Mouse (Mus musculus) stomach, embryonic 15.5 days (tissue): ENCODE measurements around the gene Cdc14b. TPM values are rescaled to one million over a fixed set of nuclear protein-coding genes. Genes with fewer than 3 reads are reported as not detected.

Source experiments
- ATAC-seq: fragments of 200-750 bp; cut with Nextera tagmentation; 2 replicates; pipeline ENCODE4 v1.8.0; 2017; ENCODE audit warnings: low read depth, moderate number of reproducible peaks, moderate TSS enrichment; ENCODE audit not compliant: insufficient read depth, low FRiP score
- H3K27ac ChIP-seq: fragments of 300-500 bp; sonication (generic); 2 replicates; pipeline ENCODE4 v1.5.1; 2015; ENCODE audit warnings: mild to moderate bottlenecking, inconsistent platforms
- H3K27me3 ChIP-seq: fragments of 300-500 bp; sonication (generic); replicated peaks from 2 replicates; pipeline ENCODE4 v1.6.1; 2015; ENCODE audit warnings: inconsistent platforms
- H3K36me3 ChIP-seq: fragments of 300-500 bp; sonication (generic); 2 replicates; pipeline ENCODE4 v1.6.1; 2015; ENCODE audit warnings: inconsistent platforms
- H3K4me1 ChIP-seq: fragments of 300-500 bp; sonication (generic); 2 replicates; pipeline ENCODE4 v1.6.1; 2015; ENCODE audit warnings: inconsistent platforms
- H3K4me2 ChIP-seq: fragments of 300-500 bp; sonication (generic); 2 replicates; pipeline ENCODE4 v1.6.1; 2015; ENCODE audit warnings: mild to moderate bottlenecking, inconsistent platforms
- H3K4me3 ChIP-seq: fragments of 300-500 bp; sonication (generic); replicated peaks from 2 replicates; pipeline ENCODE4 v1.5.1; 2015; ENCODE audit warnings: inconsistent platforms
- H3K9ac ChIP-seq: fragments of 300-500 bp; sonication (generic); 2 replicates; pipeline ENCODE4 v1.6.1; 2015; ENCODE audit warnings: inconsistent platforms
- H3K9me3 ChIP-seq: fragments of 300-500 bp; sonication (generic); 2 replicates; pipeline ENCODE4 v1.6.1; 2016; ENCODE audit warnings: inconsistent platforms
- WGBS: fragments of 180-500 bp; shearing (Covaris S2); methylation state at CpG from one replicate; pipeline ENCODE4 v1.1.7; 2015; 5-methylcytosine and 5-hydroxymethylcytosine counted together
- polyA plus RNA-seq: library from polyadenylated mRNA; unstranded; fragments of >200 nt; fragmentation: Nextera tagmentation; extraction: Ambion mirVana; gene quantifications from 2 replicates; pipeline ENCODE4 v1.2.1, GENCODE M21; 2015

Gene Cdc14b
- polyA plus RNA-seq, 1 experiment from 2014 or later = 24.5 TPM

DNA sequence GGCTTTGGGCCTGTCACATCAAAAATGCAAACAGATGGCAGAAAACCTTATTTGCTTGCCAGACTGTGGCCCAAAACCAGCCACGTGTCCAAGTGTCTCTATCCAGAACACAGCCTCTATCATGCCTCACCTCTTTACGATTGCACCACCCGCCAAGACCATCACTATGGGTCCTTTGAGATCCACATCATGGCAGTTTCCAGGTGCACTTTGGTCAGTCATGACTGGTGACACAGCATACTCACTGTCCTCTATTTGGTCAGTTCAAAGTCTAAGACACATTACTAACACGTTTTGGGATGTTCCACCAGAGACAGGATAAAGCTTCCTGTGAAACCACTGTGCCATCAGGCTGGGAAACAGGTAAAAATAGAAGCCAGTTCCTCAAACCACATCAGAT lies 91.5 kb downstream of the Cdc14b start:
- Histone ChIP-seq H3K9me3 (no peaks in the 10 kb centered on the region), H3K4me3 (no peak overlapping the region), H3K27me3 (no peaks in the 10 kb centered on the region), H3K36me3 (0 out of 2 replicates have a peak, but pooled peaks cover 5% of the 10 kb centered on the region), H3K4me1 (no peaks in the 10 kb centered on the region), H3K4me2 (no peak overlapping the region), H3K27ac (no peak overlapping the region), H3K9ac (no peak overlapping the region)
- no peak for ATAC-seq
- 85% methylated on average over 4 of the region's 4 CpGs for WGBS

DNA sequence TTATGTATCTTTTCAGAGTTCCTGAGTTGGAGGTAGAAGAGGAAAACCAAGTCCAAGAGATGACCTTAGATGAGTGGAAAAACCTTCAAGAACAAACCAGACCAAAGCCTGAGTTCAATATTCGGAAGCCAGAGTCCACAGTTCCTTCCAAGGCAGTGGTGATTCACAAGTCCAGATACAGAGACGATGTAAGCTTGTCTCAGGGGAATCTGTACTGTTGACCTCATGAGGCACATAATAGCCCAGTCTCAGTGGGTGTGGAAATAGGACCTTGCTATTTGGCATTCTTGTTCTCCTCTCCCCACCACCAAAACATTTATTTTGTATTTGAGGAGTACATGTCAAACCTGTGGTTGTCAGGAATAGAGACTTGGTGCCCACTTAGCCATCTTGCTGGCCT lies 93.0 kb downstream of the Cdc14b start:
- no peaks in the 10 kb centered on the region for H3K4me1 ChIP-seq
- no peak overlapping the region for H3K4me3 ChIP-seq
- H3K36me3 ChIP-seq = peaks cover 11% of the 10 kb centered on the region; the same call in 1 of the 2 replicates
- no peak overlapping the region for H3K4me2 ChIP-seq
- ATAC-seq = no peak
- H3K9me3 ChIP-seq = no peaks in the 10 kb centered on the region
- H3K27me3 ChIP-seq = no peaks in the 10 kb centered on the region
- H3K27ac ChIP-seq = no peak overlapping the region
- H3K9ac ChIP-seq = no peak overlapping the region
- 86% methylated on average over 2 of the region's 2 CpGs for WGBS

DNA sequence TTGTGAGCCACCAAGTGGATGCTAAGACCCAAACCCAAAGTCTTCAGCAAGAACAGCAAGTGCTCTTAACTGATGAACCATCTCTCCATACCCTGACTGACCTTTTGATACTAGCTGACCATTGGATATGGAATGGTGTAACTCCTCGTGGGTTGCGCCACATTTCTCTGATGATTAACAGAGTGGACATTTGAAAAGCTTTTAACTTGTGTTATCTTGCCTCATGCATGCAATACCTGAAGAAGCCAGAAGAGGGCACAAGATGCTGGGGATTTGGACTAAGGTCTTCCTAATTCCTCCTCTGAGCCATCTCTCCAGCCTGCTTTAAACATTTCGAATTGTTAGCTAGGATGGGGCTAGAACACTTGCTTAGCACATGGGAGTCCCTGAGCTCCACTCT lies 94.2 kb downstream of the Cdc14b start:
- no peak overlapping the region for H3K9ac ChIP-seq
- no peaks in the 10 kb centered on the region for H3K9me3 ChIP-seq
- no peak for ATAC-seq
- H3K27me3 ChIP-seq = no peaks in the 10 kb centered on the region
- H3K4me1 ChIP-seq = no peaks in the 10 kb centered on the region
- H3K36me3 ChIP-seq = peaks cover 7% of the 10 kb centered on the region; the same call in 1 of the 2 replicates
- no peak overlapping the region for H3K4me2 ChIP-seq
- WGBS = 77% methylated on average over 3 of the region's 3 CpGs
- H3K27ac ChIP-seq = no peak overlapping the region
- no peak overlapping the region for H3K4me3 ChIP-seq

DNA sequence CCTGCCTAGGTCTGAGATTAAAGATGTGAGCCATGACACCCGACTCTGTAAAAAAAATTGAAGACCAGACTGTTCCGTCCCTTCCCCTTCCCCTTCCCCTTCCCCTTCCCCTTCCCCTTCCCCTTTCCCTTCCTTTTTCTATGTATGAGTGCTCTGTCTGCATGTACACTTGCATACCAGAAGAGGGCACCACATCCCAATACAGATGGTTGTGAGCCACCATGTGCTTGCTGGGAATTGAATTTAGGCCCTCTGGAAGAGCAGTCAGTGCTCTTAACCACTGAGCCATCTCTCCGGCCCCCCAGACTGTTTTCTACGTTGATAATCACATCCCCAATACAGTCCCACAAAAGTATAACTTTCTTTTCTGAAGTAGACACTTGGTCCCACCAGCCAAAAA lies 94.8 kb downstream of the Cdc14b start:
- no peak for ATAC-seq
- Histone ChIP-seq H3K9ac (no peak overlapping the region), H3K4me3 (no peak overlapping the region), H3K4me1 (no peaks in the 10 kb centered on the region), H3K27ac (no peak overlapping the region), H3K9me3 (no peaks in the 10 kb centered on the region), H3K27me3 (no peaks in the 10 kb centered on the region), H3K4me2 (no peak overlapping the region), H3K36me3 (peaks cover 6% of the 10 kb centered on the region; the same call in 1 of the 2 replicates)
- WGBS = 84% methylated on average over 4 of the region's 4 CpGs

DNA sequence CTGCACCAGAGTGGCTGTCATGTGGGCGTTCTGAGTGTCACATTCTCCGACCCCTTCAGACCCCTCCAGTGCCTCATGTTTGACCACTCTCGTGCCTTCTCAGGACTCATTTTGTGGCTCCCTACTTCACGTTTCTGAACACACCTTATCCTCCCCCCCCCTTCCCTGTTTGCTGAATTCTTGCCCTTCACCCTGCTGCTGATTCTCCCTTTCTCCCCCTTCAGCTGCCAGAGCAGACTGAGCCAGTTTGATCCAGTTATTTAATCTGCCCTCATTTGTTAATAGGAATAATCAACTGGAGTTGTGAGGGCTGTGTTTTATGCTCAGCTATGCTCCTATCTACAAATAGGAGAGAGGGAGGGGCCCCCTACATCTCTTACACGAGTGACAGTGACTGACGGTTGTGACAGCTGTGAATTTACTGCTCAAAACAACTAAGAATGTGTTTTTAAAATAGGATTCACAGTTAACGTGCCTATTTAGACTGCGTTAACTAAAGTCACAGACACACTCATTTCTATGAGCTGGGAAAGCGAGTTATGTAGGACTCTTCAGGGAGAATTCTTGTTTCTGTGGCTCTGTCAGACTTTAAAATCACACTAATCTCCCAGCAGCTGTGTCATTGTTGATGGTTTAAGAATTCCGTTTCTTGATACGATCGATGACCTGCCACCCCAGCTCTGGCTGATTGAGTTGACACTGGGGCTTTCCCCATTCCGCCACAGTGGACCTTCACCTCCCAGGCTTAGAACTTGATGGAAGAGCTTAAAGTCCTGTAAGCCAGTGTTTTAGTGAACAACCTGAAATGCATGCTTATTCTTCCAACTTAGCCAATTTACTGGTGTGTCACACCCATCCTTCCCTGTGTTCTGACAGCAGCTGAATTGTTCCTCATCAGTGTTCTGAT lies 96.1 kb downstream of the Cdc14b start:
- Histone ChIP-seq H3K4me1 (no peaks in the 10 kb centered on the region), H3K27me3 (no peaks in the 10 kb centered on the region), H3K4me3 (no peak overlapping the region), H3K36me3 (peaks cover 9% of the 10 kb centered on the region; the same call in 1 of the 2 replicates), H3K27ac (no peak overlapping the region), H3K9me3 (no peaks in the 10 kb centered on the region), H3K4me2 (no peak overlapping the region), H3K9ac (no peak overlapping the region)
- no peak for ATAC-seq
- 75% methylated on average over 13 of the region's 13 CpGs for WGBS

DNA sequence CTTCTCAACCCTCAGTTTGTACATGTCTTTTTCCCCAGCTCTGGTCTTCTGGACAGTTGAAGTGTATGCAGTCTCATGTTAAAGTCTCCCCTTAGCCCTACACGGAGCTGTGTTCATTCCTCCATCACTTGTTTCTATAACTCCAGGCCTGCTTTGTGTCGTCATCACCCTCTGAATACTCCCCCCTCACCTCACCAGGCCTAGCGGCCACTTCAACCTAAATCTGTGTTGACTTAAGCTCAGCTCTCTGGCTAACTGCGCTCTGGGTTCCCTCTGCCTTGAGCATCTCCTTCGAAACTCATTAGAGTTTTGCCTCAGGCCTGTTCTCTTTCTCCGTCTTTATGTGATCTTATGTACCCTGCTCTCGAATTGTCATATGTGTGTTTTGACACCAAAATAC lies 97.1 kb downstream of the Cdc14b start:
- H3K9me3 ChIP-seq = no peaks in the 10 kb centered on the region
- H3K4me3 ChIP-seq = no peak overlapping the region
- H3K27ac ChIP-seq = no peak overlapping the region
- no peak overlapping the region for H3K9ac ChIP-seq
- no peak overlapping the region for H3K4me2 ChIP-seq
- 77% methylated on average over 7 of the region's 7 CpGs for WGBS
- H3K4me1 ChIP-seq = no peaks in the 10 kb centered on the region
- H3K27me3 ChIP-seq = no peaks in the 10 kb centered on the region
- ATAC-seq = no peak
- peaks cover 11% of the 10 kb centered on the region for H3K36me3 ChIP-seq

DNA sequence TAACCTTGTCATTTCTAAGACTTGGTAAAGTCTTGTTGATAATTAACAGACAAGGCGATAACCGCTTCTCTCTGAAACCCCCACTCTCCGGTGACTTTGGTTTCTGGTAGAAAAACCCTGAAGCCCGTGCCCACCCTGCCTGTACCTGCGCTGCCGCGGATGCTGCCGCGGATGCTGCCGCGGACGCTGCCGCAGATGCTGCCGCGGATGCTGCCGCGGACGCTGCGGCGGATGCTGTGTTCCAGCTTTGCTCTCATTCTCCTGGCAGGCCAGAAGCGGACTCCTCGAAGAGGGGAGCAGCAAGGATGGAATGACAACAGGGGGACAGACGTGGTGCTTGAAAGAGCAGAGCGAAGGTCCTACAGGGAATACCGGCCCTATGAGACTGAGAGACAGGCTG lies 105.3 kb downstream of the Cdc14b start:
- H3K9ac ChIP-seq = no peak overlapping the region
- H3K4me1 ChIP-seq = no peaks in the 10 kb centered on the region
- H3K36me3 ChIP-seq = peaks cover 41% of the 10 kb centered on the region
- no peak overlapping the region for H3K4me3 ChIP-seq
- no peak for ATAC-seq
- 98% methylated on average over 25 of the region's 25 CpGs for WGBS
- no peaks in the 10 kb centered on the region for H3K27me3 ChIP-seq
- H3K27ac ChIP-seq = no peak overlapping the region
- H3K4me2 ChIP-seq = no peak overlapping the region
- H3K9me3 ChIP-seq = 0 out of 2 replicates have a peak, but pooled peaks cover 15% of the 10 kb centered on the region

DNA sequence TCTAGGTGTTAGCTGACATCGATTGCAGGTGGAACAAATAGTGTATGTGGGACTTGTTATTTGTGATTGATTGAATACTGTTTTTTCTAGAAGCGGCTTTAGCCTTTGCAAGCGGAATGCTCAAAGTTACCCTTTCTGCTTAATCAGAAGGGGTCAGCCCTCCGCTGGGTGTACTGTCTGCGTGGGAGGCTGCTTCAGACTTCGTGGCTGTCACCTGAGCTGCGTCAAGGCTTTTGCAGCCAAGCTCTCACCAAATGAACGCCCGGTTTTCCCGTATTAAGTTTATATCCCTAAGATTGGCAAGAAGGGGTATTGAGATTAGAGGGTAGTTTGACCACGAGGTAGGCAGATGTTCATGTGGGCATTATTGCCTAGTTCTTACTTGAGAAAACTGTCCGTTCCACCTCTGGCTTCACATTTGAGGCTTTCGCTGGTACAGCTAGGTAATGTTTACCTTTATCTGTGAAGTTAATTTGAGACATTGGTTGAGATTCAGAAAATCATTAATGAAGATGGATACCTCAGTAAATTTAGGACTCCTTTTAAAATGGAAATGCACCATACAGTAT lies 111.9 kb downstream of the Cdc14b start:
- 0 out of 2 replicates have a peak, but pooled peaks cover 3% of the 10 kb centered on the region for H3K36me3 ChIP-seq
- ATAC-seq = no peak
- H3K9me3 ChIP-seq = no peaks in the 10 kb centered on the region
- peak overlapping the region; percentile 64 for H3K4me3 ChIP-seq
- WGBS = 37% methylated on average over 13 of the region's 13 CpGs
- peak overlapping the region; percentile 95 for H3K4me2 ChIP-seq
- H3K27me3 ChIP-seq = no peaks in the 10 kb centered on the region
- H3K9ac ChIP-seq = no peak overlapping the region
- H3K4me1 ChIP-seq = peaks cover 12% of the 10 kb centered on the region
- no peak overlapping the region for H3K27ac ChIP-seq

DNA sequence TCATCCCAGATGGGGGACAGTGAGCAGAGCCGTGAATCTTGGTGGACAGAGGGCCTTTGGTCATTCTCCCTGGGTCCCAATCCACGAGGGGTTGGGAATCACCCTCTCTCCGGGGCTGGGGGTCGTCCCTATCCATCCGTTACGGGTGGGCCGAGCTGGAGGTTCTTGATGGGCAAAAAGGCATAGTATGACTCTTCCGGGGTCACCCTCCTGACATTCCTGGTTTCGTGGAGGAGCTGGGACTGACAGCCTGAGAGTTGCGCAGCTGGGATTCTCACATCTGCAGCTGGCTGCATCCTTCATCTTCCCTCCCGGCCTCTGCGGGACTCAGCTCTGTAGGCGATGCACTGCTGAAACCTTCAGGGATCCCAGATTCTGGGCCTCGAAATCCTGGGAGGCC lies 112.5 kb downstream of the Cdc14b start:
- 0 out of 2 replicates have a peak, but pooled peaks have one; percentile 1 for ATAC-seq
- no peaks in the 10 kb centered on the region for H3K9me3 ChIP-seq
- H3K4me2 ChIP-seq = peak overlapping the region; percentile 95
- peak overlapping the region; percentile 64 for H3K4me3 ChIP-seq
- peak overlapping the region; percentile 76 for H3K9ac ChIP-seq
- H3K27me3 ChIP-seq = no peaks in the 10 kb centered on the region
- peaks cover 12% of the 10 kb centered on the region for H3K4me1 ChIP-seq
- no peak overlapping the region for H3K27ac ChIP-seq
- WGBS = 4% methylated on average over 14 of the region's 14 CpGs
- H3K36me3 ChIP-seq = 0 out of 2 replicates have a peak, but pooled peaks cover 3% of the 10 kb centered on the region

DNA sequence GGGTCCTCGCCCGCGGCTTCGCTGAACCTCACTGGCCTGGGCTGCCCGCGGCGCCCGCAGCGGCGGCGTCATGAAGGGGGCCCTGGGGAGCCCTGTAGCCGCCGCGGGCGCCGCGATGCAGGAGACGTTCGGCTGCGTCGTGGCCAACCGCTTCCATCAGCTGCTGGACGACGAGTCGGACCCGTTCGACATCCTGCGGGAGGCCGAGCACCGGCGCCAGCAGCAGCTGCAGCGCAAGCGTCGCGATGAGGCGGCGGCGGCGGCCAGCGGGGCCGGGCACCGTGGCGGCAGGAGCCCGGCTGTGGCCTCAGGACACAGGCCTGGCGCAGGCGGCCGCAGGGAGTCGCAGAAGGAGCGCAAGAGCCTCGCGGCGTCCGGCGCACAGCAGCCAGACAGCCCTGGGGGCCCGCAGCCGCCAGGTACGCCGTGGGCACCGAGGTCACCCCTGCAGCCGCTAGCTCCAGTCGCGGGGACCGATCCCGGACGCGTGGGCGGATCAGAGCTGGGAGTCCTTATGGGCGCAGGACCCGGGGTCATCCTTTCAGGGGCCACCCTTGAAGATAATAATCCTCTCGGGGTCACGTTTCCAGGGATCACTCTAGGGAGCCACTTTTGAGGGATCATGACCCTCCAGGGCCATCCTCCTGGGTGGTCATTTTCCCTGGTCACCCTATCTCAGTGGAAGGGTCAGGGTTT lies 113.0 kb downstream of the Cdc14b start:
- Histone ChIP-seq H3K27ac (peak overlapping the region; percentile 77; the same call in 1 of the 2 replicates), H3K4me2 (peak overlapping the region; percentile 95), H3K27me3 (no peaks in the 10 kb centered on the region), H3K4me1 (peaks cover 12% of the 10 kb centered on the region), H3K9me3 (no peaks in the 10 kb centered on the region), H3K4me3 (peak overlapping the region; percentile 64), H3K36me3 (no peaks in the 10 kb centered on the region), H3K9ac (peak overlapping the region; percentile 76)
- ATAC-seq = peak; percentile 47; the same call in 1 of the 2 replicates
- under 1% methylated on average over 71 of the region's 71 CpGs for WGBS

DNA sequence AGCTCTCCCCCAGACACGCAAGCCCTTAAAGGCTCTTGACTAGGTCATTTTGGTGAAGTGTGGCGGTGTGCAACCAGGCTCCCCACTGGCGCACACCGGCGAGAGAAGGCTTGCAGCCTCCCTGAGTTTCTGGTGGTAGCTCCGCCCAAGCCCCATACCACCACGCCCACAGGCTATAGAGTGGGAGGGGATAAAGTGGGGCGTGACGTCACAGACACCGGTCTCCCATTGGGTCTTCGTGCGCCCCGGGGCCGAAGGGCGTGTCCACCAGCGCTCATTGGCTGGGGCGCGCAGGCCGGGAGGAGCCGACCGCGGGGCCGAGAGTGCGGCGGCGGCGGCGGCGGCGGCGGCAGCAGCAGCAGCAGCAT lies 113.6 kb downstream of the Cdc14b start, which contains the start of gene Habp4:
Gene Habp4, plus strand, starts transcription at position 277 of the 368 bp plus-strand sequence.
- Histone ChIP-seq H3K36me3 (no peaks in the 10 kb centered on the region), H3K27ac (peak within 1 kb of the TSS; percentile 77; the same call in 1 of the 2 replicates), H3K9me3 (no peaks in the 10 kb centered on the region), H3K4me1 (peaks cover 12% of the 10 kb centered on the region), H3K4me3 (peak within 1 kb of the TSS; percentile 64), H3K4me2 (peak within 1 kb of the TSS; percentile 95), H3K27me3 (no peaks in the 10 kb centered on the region), H3K9ac (peak within 1 kb of the TSS; percentile 76)
- peak; percentile 99 for ATAC-seq
- WGBS = under 1% methylated on average over 31 of the region's 31 CpGs
